Mouse (Mus musculus) embryonic facial prominence, embryonic 11.5 days (tissue): ENCODE results near the gene Tcap. TPM values are rescaled to one million over a fixed set of nuclear protein-coding genes. Genes with fewer than 3 reads are reported as not detected.
A peak's percentile ranks its signal among the peaks of the same experiment; 100 is the strongest.

ENCODE experiments used
- ATAC-seq: fragments of 200-750 bp; cut with Nextera tagmentation; replicated peaks from 2 replicates; pipeline ENCODE4 v1.8.0; 2017; ENCODE audit warnings: low read depth; ENCODE audit not compliant: insufficient number of reproducible peaks, low FRiP score, low TSS enrichment
- DNase-seq: peaks from one replicate; pipeline ENCODE4 v3.0.0-alpha.2; 2015; ENCODE audit warnings: low spot score
- H3K27ac ChIP-seq: fragments of 300-500 bp; sonication (generic); replicated peaks from 2 replicates; pipeline ENCODE4 v1.5.1; 2014; ENCODE audit warnings: mild to moderate bottlenecking, low read depth, low read length, control low read depth
- H3K27me3 ChIP-seq: fragments of 300-500 bp; sonication (generic); 2 replicates; pipeline ENCODE4 v1.6.1; 2014; ENCODE audit warnings: mild to moderate bottlenecking, low read length, moderate library complexity, mixed read lengths; ENCODE audit not compliant: control insufficient read depth, insufficient read depth
- H3K36me3 ChIP-seq: fragments of 300-500 bp; sonication (generic); replicated peaks from 2 replicates; pipeline ENCODE4 v1.6.1; 2014; ENCODE audit warnings: low read depth, mild to moderate bottlenecking, low read length, moderate library complexity, mixed read lengths; ENCODE audit not compliant: control insufficient read depth, insufficient read depth
- H3K4me1 ChIP-seq: fragments of 300-500 bp; sonication (generic); 2 replicates; pipeline ENCODE4 v1.6.1; 2014; ENCODE audit warnings: low read length, mixed read lengths; ENCODE audit not compliant: control insufficient read depth, insufficient read depth
- H3K4me2 ChIP-seq: fragments of 300-500 bp; sonication (generic); 2 replicates; pipeline ENCODE4 v1.6.1; 2014; ENCODE audit warnings: low read depth, mild to moderate bottlenecking, control low read depth, low read length, moderate library complexity
- H3K4me3 ChIP-seq: fragments of 300-500 bp; sonication (generic); 2 replicates; pipeline ENCODE4 v1.5.1; 2014; ENCODE audit warnings: low read depth, low read length, control low read depth
- H3K9ac ChIP-seq: fragments of 300-500 bp; sonication (generic); replicated peaks from 2 replicates; pipeline ENCODE4 v1.6.1; 2014; ENCODE audit warnings: mild to moderate bottlenecking, control low read depth, low read length
- H3K9me3 ChIP-seq: fragments of 300-500 bp; sonication (generic); replicated peaks from 2 replicates; pipeline ENCODE4 v1.6.1; 2016; ENCODE audit warnings: mild to moderate bottlenecking, low read length, inconsistent platforms, mixed read lengths; ENCODE audit not compliant: control insufficient read depth
- WGBS: fragments of 180-500 bp; shearing (Covaris S2); extraction: QIAGEN DNeasy Blood & Tissue Kit; methylation state at CpG from one replicate; pipeline ENCODE4 v1.1.7; 2014; 5-methylcytosine and 5-hydroxymethylcytosine counted together
- polyA plus RNA-seq: library from polyadenylated mRNA; unstranded; fragments of >200 nt; fragmentation: Nextera tagmentation; extraction: Ambion mirVana; gene quantifications from 2 replicates; pipeline ENCODE4 v1.2.1, GENCODE M21; 2014

Tcap gene
- polyA plus RNA-seq, 1 experiment from 2014 or later: 0.29 TPM

GRCm38 (mm10) chr11:98369337-98369736, 14.3 kb upstream of the Tcap start:
- Histone ChIP-seq H3K4me3 (no peak overlapping the region), H3K4me2 (no peak overlapping the region), H3K27me3 (no peaks in the 10 kb centered on the region), H3K27ac (no peak overlapping the region), H3K4me1 (no peaks in the 10 kb centered on the region), H3K9ac (no peak overlapping the region), H3K9me3 (no peaks in the 10 kb centered on the region), H3K36me3 (no peaks in the 10 kb centered on the region)
- ATAC-seq (no peak), DNase-seq (no peak)
- 86% methylated on average over 6 of the region's 6 CpGs for WGBS

GRCm38 (mm10) chr11:98370588-98370987, 13.0 kb upstream of the Tcap start:
- Histone ChIP-seq H3K27ac (no peak overlapping the region), H3K4me2 (no peak overlapping the region), H3K4me3 (no peak overlapping the region), H3K9ac (no peak overlapping the region), H3K36me3 (no peaks in the 10 kb centered on the region), H3K9me3 (no peaks in the 10 kb centered on the region), H3K4me1 (no peaks in the 10 kb centered on the region), H3K27me3 (no peaks in the 10 kb centered on the region)
- ATAC-seq: no peak
- no peak for DNase-seq
- 72% methylated on average over 2 of the region's 2 CpGs for WGBS

- Histone ChIP-seq H3K4me2 (no peak overlapping the region), H3K27ac (no peak overlapping the region), H3K9ac (peak overlapping the region; percentile 9; the same call in 1 of the 2 replicates), H3K9me3 (no peaks in the 10 kb centered on the region), H3K27me3 (no peaks in the 10 kb centered on the region), H3K4me1 (no peaks in the 10 kb centered on the region), H3K36me3 (no peaks in the 10 kb centered on the region; the same call in 1 of the 2 replicates), H3K4me3 (no peak overlapping the region)
- ATAC-seq (peak; percentile 66; the same call in 1 of the 2 replicates), DNase-seq (peak; percentile 35)
- 36% methylated on average over 10 of the region's 10 CpGs for WGBS
These were observed 11.9 kb upstream of the Tcap start for GRCm38 (mm10) chr11:98371556-98372240.

GRCm38 (mm10) chr11:98372406-98372805, 11.2 kb upstream of the Tcap start:
- H3K9ac ChIP-seq: no peak overlapping the region
- H3K4me2 ChIP-seq: no peak overlapping the region
- no peaks in the 10 kb centered on the region; the same call in 1 of the 2 replicates for H3K36me3 ChIP-seq
- no peaks in the 10 kb centered on the region for H3K9me3 ChIP-seq
- WGBS: 12% methylated on average over 2 of the region's 2 CpGs
- no peak for ATAC-seq
- no peaks in the 10 kb centered on the region for H3K4me1 ChIP-seq
- no peak overlapping the region for H3K4me3 ChIP-seq
- no peak overlapping the region for H3K27ac ChIP-seq
- H3K27me3 ChIP-seq: no peaks in the 10 kb centered on the region
- peak; percentile 85 for DNase-seq

GRCm38 (mm10) chr11:98373244-98373643, 10.4 kb upstream of the Tcap start:
- no peak overlapping the region for H3K27ac ChIP-seq
- WGBS: 86% methylated on average over 6 of the region's 6 CpGs
- H3K9me3 ChIP-seq: no peaks in the 10 kb centered on the region
- DNase-seq: no peak
- no peak for ATAC-seq
- no peak overlapping the region for H3K9ac ChIP-seq
- no peaks in the 10 kb centered on the region for H3K27me3 ChIP-seq
- H3K4me3 ChIP-seq: no peak overlapping the region
- no peak overlapping the region for H3K4me2 ChIP-seq
- no peaks in the 10 kb centered on the region for H3K4me1 ChIP-seq
- H3K36me3 ChIP-seq: no peaks in the 10 kb centered on the region; the same call in 1 of the 2 replicates

- no peak for DNase-seq
- no peaks in the 10 kb centered on the region; the same call in 1 of the 2 replicates for H3K36me3 ChIP-seq
- ATAC-seq: no peak
- no peak overlapping the region for H3K4me2 ChIP-seq
- H3K9ac ChIP-seq: no peak overlapping the region
- H3K9me3 ChIP-seq: no peaks in the 10 kb centered on the region
- WGBS: 89% methylated on average over 8 of the region's 8 CpGs
- no peak overlapping the region for H3K27ac ChIP-seq
- H3K4me3 ChIP-seq: no peak overlapping the region
- H3K27me3 ChIP-seq: no peaks in the 10 kb centered on the region
- no peaks in the 10 kb centered on the region for H3K4me1 ChIP-seq
These were observed 9.3 kb upstream of the Tcap start for GRCm38 (mm10) chr11:98374266-98374665.

- Histone ChIP-seq H3K27me3 (no peaks in the 10 kb centered on the region), H3K9me3 (no peaks in the 10 kb centered on the region), H3K4me3 (no peak overlapping the region), H3K36me3 (no peaks in the 10 kb centered on the region; the same call in 1 of the 2 replicates), H3K4me2 (no peak overlapping the region), H3K4me1 (no peaks in the 10 kb centered on the region), H3K9ac (no peak overlapping the region), H3K27ac (no peak overlapping the region)
- WGBS: 77% methylated on average over 5 of the region's 5 CpGs
- ATAC-seq: no peak
- no peak for DNase-seq
These were observed 6.9 kb upstream of the Tcap start for GRCm38 (mm10) chr11:98376756-98377155.

GRCm38 (mm10) chr11:98377787-98378186, 5.8 kb upstream of the Tcap start:
- Histone ChIP-seq H3K36me3 (no peaks in the 10 kb centered on the region; the same call in 1 of the 2 replicates), H3K27ac (no peak overlapping the region), H3K4me1 (no peaks in the 10 kb centered on the region), H3K27me3 (no peaks in the 10 kb centered on the region), H3K9me3 (no peaks in the 10 kb centered on the region), H3K4me3 (no peak overlapping the region), H3K9ac (no peak overlapping the region), H3K4me2 (no peak overlapping the region)
- WGBS: 91% methylated on average over 11 of the region's 11 CpGs
- no peak for DNase-seq
- ATAC-seq: no peak
